Mouse (Mus musculus) embryonic fibroblast, embryonic 13.5 days (primary cell): ENCODE data around the gene Dtnb.

Experiments used
- CTCF ChIP-seq: IDR thresholded peaks from 2 replicates; pipeline ENCODE4 v1.5.1; 2011; ENCODE audit warnings: mild to moderate bottlenecking, control low read depth, low read length, moderate library complexity, borderline replicate concordance; ENCODE audit not compliant: insufficient read depth
- POLR2A ChIP-seq: IDR thresholded peaks from 2 replicates; pipeline ENCODE4 v1.6.1; 2011; ENCODE audit warnings: low read depth, mild to moderate bottlenecking, control low read depth, low read length, moderate library complexity

- TF ChIP-seq CTCF = no peak
- TF ChIP-seq POLR2A = no peak
Observed at GRCm38 (mm10) chr12:3560596-3560995, 11.6 kb upstream of the Dtnb start.
